Mouse (Mus musculus) heart, adult 8-10 months (tissue): ENCODE data around the gene Pkig. TPM values are rescaled to one million over a fixed set of nuclear protein-coding genes. Genes with fewer than 3 reads are reported as not detected.
"Not testable (repeated sequence)": the region's sequence is repeated elsewhere in the genome, so short reads cannot be mapped to it uniquely, and the experiment has no call there.

ENCODE experiments used
- DNase-seq: peaks from one replicate; pipeline ENCODE4 v3.0.0; 2022; ENCODE audit warnings: low spot score
- total RNA-seq, 4 experiments: library from RNA; stranded (reverse); gene quantifications; 2 replicates each; pipeline ENCODE4 v1.2.4; 2022

Pkig gene
- total RNA-seq: 100 to 1,000 TPM; 214 to 247 (median 224) TPM

DNA sequence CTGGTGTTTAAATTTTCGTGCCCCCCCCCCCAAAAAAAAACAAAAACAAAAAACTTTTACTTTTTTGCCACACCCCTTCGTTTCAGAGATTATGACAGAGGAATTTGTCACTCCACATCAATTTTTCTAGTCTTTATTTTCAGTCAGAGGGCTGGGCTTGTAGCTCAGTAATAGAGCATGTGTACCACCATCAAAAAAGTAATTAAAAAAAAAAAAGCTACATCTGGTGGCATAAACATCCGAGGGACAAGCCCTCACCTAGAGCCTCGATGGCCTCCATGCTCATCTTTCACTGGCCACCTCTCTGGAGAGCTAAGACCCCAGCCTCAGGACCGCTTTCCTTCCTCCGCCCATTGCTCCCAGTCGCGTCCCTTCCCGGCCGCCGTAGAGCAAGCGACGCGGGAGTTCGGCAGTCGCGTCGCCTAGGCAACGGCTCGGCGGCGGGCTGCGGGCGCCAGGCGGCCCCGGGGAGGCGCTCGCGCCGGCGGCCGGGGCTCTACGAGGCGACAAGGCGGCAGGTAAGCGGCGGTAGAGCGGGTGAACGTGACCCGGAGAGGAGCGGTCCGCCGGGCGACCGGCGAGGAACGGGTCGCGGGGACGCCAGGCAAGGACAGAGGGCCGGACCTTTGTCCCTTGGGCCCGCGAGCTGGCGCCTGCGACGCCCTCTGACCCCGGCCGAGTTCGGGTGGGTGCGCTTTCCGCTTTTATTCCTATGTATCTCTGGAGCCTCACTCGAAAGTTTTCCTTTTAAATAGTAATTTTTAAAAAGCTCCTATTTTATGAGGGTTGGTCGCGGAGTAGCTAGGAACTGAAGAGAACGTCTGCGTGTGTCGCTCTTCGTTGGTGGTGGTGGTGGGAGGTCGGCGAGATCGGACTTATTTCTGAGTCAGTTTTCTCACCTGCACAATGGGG, at the start of gene Pkig:
TSS of gene Pkig (plus strand) at position 412 of the 912 bp plus-strand sequence.
- DNase-seq: peak; percentile 77

DNA sequence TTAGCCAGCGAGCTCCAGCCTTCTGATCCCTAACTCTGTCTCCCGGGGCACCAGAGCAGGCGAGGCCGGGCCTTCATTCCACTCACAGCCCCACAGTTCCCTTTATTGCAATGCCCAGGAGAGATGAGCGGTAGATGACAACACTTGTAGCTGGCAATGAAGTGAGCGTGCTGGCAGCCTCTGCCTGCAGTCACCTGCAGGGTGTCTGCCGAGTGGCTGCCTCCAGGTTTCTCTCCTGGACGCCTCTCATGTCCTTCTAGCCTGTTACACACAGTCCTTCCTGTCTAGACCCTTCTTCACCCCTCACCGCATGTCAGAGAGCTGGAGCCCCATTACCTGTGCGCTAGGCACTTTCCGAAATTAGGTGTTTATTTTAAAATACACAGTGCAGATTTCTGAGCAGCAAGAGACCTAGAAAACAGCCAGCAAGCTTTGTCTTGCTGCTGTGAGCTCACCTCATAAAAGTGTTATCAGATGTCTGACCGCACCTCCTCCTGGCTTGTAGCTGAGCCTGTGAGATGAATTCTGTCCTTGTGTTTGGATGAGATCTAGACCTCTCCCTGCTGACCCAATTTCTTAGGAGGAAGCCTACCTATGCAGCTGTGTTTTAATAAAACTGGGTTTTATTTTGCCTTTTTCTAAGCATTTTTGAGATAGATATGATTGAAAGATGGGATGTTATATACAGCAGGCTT, 48.8 kb upstream of the Pkig start:
- no peak for DNase-seq

DNA sequence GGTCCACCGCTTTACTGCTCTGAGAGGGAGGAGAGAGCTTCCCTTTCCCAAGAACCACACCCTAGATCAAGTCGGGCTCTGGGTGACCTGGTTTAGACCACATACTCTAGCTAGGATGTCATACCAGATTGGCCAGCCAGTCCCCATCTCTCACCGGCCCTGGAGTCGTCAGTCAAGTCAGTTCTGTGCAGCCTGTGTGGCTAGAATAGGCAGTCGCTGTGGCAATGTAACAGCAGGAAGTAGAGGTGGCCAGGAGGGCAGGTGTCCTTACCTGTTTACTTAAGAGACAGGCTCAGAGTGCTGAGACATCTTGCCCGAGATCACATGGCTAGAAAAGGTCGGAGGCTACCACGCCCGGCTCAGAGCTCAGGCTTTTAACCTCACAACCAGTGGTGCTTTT, 47.0 kb upstream of the Pkig start:
- DNase-seq: no peak

DNA sequence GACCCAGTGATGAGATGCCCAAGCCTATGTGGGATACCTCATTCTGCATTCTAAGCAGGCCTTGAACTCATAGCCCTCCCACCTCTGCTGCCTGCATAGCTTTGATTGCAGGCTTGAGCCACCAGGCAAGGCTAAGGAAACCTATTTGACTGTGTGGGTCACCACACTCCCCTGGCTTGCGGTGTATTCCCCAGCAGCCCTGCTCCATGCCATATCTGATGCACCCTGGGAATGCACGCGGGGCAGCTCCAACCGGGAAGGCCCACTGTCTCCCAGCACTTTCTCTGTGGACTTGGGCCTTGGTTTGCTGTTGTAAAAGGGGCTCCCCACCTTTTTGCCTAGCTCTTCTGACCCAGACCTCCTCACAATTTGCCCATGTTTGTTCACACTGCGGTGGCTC, 45.0 kb upstream of the Pkig start:
- no peak for DNase-seq

DNA sequence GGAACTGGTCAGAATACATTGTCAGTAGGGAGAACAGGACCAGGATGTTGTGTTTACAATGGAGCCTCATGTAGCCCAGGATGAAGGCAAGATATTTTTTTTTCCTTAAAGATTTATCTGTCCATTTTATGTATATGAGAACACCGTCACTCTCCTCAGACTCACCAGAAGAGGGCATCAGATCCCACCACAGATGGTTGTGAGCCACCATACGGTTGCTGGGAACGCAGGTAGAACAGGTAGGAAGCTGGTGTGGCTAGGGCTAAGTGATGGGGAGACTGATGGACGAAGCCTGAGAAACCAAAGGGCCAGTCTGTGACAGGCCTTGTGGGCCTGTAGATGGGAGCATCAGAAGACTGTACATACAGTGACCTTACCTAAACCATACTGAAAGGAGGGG, 44.2 kb upstream of the Pkig start:
- no peak for DNase-seq

DNA sequence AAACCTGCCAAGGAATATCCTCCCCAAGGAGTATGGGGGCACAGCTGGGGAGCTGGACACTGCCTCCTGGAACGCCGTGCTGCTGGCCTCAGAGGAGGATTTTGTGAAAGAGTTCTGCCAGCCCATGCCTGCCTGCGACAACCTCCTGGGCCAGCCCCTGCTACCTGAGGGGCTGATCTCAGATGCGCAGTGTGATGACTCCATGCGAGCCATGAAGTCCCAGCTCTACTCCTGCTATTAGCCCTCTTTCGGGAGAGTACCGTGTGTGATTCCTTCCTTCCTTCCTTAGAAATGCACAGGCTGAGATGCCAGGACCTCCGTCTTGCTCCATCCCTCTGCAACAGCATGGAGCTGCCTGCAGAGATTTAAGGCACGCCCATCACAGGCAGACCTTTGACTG, 42.8 kb upstream of the Pkig start:
- no peak for DNase-seq

DNA sequence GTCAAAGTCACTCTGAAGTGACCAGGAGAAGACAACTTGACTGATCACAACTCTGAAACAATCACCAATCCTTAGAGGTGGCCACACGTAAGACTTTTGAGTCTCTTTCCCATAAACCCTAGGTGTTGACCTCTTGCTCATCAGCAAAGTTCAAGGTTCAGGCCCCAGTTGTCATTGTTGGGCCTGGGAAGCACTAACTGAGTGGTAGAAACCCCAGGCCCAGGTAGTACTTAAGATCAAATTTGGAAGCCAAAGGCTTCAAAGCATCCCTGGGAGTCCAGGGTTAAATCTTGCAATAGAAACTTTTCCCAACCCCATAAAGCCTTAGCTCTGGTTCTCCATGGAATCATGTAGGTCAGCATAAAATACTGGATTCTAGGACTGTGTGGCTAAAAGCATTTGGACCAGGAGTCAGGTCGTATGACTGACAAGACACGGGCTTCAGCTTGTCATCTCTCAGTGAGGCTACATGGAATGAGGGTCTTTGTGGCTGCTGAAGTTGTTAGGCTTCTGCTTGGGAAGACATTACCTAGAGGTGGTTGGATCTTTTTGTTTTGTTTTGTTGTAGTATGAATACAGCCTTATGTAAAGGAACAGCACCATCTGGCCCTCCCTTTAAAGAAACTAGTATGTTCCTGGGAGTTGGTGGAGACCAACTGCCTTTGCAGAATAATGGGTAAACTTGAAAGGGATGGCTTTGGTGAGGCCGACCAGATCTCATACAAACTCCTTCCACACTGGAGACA, 42.1 kb upstream of the Pkig start:
- no peak for DNase-seq

DNA sequence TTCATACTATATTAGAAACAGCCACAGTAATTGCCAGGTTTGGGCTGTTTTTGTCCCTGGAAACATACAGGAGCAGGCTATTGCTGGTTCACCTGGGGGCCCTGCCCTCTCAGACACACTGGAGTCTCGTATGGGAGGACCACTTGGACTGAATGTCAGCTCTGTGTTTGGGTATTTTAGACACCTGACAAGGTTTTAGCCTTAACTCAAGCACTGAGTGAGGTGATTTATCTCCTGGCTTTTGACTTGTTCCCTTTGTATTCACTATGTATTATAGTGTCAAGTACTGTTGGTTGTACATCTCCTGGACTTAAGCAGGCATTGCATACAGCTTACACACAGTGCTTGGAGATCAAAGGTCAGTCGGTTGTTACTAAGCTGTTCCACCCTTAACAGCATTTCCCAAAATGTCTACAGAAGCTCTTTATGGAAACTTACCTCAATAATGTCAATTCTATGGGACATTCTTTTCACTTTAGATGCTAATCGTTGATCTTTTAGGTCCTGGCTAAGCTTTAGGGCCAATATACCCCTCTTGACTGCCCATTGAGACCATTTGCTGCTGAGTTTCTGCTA, 41.4 kb upstream of the Pkig start:
- DNase-seq: no peak

DNA sequence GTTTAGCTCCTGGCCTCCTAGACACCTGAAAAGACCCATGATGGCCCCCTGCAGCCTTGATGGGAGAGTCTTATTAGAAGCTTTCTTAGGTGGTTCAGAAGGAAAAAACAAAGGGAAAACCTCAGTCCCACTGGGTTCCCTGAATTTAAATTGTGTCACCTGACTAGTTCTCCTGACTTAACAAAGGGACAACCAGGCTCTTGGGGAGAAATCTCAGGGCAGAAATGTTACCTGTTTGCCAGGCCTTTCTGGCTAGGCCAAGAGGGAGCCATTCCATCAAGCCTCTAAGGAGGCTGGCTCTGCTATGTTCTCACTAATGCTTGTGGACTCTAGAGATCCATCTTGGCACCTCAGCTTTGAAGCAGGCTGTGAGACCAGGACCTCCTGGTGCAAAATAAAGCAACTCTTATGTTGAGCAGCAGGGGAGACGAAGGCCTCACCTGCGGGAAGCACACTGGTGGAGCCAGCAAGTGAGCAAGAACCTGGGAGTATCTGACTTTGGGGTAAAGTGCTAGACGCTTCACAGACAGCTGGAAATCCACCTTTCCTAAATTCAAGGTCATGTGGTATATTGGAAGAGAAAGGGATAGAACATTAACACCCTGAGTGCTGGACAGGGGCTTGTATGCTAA, 40.8 kb upstream of the Pkig start:
- DNase-seq: no peak

DNA sequence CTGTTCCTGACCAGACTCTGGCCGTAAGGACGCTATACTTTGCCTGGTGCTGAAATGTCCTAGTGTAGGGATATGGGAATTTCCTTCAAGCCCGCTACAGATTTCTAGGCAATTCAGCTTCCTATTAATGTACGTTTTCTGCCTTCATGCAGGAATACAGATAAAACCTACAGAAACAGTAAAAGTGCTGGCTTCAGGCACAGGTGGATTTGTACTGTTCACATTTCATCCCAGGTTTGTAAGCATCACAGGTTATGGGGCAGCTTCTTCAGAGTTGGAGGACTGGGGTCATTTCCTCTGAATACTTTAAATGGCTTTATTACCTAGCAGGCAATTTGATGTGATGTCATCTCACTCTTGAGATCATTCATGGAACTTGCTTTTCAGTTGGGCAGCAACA, 40.3 kb upstream of the Pkig start:
- no peak for DNase-seq

DNA sequence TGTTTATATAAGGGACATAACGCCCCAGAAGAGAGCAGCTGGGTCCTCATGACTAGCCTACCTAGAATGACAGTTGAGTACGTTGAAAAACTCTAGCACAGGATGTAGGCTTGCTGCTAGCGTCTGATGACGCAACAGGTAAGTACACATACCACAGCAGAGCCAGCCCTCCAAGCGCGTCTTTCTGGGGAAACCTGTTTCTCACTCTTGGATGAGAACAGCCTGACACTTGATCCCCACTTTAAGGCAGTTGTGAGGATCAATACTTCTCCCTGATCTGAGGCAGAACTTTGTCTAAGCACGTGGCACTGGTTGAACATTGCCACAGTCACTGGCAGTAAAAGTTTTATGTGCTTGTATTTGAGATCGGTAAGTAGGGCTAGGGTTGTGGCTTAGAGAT, 37.7 kb upstream of the Pkig start:
- no peak for DNase-seq

DNA sequence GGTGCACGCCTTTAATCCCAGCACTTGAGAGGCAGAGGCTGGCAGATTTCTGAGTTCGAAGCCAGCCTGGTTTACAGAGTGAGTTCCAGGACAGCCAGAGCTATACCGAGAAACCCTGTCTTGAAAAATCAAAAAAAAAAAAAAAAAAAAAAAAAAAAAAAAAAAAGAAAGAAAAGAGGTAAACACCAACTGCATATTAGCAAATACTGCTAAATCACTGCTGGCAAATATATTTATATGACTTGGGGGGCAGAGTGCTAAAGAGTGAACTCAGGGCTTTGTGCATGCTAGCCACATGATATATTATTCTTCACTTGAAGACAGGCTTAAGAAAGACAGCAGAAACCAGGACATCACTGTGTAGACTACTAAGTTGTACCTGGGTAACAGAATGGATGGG, 36.8 kb upstream of the Pkig start:
- not testable (repeated sequence) for DNase-seq

DNA sequence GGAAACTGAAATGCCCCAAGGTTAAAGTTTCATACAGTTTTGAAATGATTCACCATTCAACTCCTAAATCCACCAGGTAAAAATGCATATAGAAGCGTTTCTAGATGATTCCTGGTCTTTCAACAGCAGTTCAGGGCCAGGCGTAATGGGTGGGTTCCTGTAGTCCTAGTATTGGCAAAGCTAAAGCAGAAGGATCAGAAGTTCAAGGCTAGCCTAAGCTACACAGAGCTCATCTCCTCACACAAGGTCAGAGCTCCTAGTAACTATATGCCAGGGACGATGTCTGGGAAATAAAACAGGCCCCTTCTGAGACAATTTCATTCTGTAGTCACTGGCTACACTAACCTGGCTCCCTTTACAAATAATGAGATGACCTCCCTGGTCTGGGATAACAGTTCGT, 27.0 kb upstream of the Pkig start:
- no peak for DNase-seq

DNA sequence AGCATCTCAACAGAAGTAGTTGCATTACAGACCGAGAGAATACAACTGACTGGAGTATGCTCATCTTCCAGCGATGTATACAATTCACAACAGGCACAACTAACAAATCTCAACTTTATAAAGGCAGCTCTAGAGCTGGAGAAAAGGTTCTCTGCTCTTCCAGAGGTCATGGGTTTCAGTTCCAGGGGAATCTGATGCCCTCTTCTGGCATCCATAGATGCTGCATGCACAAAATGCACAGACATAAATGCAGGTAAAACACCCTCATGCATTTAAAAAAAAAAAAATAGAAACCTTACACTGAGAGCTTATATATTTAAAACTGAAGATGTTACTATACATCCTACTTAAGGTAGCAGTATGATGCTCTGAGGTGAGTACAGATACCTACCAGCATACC, 26.5 kb upstream of the Pkig start:
- no peak for DNase-seq

DNA sequence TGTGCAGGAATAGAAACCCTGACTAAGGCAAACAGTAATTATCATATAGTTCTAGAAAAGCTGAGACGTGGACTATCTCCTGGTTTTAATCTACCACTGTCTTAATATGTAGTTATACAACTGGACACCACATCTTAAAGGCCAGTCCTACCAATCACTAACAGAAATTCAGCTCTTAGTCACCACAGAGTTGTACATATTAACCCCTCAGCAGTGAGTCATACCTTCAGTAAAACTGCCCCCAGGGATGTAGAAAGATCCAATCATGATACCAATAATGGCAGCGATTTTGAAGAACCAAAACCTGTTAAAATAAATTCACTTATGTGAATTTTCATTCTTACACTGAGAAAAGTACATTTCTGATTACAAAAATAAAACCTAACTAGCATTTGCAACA, 24.0 kb upstream of the Pkig start:
- no peak for DNase-seq

DNA sequence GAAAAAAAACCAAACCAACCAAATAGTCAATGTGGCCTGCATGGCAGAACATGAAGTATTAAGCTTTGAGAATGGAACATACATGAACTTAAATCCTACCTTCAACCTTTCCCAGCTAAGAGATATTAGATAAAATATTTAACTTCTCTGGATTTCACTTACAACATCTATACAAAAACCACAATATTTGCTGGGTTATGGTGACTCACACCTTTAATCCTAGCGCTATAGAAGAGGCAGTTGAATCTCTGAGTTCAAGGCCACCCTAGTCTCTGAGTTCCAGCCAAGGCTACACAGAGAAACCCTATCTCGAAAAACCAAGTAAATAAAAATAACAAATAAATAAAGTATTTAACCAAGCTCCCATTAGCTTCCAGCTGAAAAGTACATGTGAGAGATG, 22.1 kb upstream of the Pkig start:
- no peak for DNase-seq

DNA sequence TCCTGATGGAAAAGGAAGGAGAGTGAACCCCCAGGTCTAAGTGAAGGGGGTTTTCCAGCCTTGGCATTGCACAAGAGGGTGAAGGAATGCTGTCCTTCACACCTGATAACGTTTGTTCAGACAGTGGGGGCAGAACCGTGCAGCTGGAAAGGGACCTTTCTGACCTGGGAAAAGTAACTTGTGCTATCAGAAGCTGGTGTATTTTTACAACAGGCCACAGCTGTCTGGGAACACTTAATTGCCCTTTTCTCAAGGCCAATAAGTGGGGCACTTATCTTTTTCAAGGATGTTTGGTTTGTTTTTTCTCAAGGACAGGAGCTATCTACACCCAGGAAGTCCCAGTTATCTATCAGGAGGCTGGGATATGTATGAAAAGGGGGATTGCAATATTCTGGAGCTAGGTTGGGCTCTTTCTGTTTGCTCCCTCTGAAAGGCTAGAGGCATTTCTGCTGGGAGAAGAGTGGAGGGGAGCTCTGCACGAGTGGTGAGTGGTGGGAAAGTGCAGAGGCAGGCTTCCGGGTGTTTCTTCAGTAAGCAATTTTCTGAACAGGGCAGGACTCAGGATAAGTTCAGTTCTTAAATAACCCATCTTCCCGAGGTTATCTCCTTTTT, 20.4 kb upstream of the Pkig start:
- no peak for DNase-seq

DNA sequence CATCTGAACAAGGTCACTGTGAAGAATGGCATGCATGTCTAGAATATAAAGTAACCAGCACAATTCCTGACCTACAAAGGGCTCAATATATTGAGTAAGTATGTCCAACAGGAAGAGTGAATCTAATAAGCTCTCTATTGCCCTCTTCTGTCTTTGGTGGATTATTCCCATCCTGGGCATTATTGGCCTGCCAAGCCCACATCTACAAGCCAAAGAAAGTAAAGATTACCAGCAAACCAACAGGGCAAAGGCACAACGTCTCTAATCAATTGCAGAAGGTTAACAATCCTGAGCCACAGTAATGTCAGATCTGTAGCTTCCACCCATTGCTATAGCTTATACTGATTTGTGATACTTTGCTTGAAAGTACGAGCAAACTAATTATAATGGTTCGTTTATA, 17.7 kb upstream of the Pkig start:
- no peak for DNase-seq

DNA sequence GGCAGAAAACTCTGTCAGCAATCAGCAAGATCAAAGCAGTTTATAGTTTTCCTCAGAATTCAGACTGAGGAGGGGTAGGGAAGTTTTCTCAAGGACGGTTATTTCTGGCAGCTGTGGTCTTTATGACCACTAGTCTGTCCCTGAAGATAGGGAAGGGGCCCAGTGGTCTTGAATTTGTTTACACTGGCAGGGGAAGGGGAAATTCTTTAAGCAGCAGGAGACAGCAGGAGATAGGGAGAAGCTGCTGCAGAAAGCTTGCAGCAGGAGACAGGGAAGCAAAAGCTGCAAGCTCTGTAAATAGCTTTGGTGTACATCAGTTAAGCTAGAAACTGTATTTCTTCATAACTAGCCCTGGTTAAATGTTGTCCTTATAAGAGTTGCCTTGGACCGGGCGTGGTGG, 16.5 kb upstream of the Pkig start:
- no peak for DNase-seq

DNA sequence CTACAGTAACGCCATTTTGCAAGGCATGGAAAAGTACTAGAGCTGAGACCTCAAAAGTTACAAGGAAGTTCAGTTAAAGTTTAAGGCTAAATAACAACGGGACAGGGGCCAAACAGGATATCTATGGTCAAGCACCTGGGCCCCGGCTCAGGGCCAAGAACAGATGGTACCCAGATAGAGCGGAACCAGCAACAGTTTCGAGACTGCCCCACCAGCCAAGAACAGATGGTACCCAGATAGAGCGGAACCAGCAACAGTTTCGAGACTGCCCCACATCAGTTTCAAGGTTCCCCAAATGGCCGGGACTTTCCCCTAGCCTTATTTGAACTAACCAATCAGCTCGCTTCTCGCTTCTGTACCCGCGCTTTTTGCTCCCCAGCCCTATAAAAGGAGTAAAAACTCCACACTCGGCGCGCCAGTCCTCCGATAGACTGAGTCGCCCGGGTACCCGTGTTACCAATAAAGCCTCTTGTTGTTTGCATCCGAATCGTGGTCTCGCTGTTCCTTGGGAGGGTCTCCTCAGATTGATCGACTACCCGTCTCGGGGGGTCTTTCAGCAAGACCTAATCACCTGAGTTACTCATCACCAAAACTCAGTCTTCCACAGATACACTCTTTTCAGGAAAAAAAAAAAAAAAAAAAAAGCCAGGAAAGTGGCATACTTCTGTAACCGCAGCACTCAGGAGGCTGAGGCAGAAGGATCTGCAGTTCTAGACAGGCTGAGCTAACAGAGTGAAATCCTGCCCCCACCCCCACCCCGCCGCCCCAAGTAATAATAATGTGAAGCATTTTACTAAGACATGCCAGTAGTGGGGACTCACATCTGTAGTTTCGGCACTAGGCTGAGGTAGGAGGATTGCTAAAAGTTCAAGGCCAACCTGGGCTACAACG, 15.3 kb upstream of the Pkig start:
- peak; percentile 82 for DNase-seq
